Mouse (Mus musculus) limb, embryonic 12.5 days (tissue): ENCODE data around the gene Rhbdf1. TPM values are rescaled to one million over a fixed set of nuclear protein-coding genes. Genes with fewer than 3 reads are reported as not detected.

Experiments
- ATAC-seq: fragments of 200-750 bp; cut with Nextera tagmentation; 2 replicates; pipeline ENCODE4 v1.8.0; 2017; ENCODE audit warnings: low read depth, moderate TSS enrichment; ENCODE audit not compliant: insufficient number of reproducible peaks, insufficient read depth, low FRiP score, low TSS enrichment
- H3K27ac ChIP-seq: fragments of 300-500 bp; sonication (generic); 2 replicates; pipeline ENCODE4 v1.5.1; 2016; ENCODE audit warnings: mild to moderate bottlenecking, moderate library complexity
- H3K27me3 ChIP-seq: fragments of 300-500 bp; sonication (generic); 2 replicates; pipeline ENCODE4 v1.6.1; 2016; ENCODE audit warnings: mild to moderate bottlenecking, moderate library complexity
- H3K36me3 ChIP-seq: fragments of 300-500 bp; sonication (generic); 2 replicates; pipeline ENCODE4 v1.6.1; 2016; ENCODE audit warnings: mild to moderate bottlenecking, moderate library complexity
- H3K4me1 ChIP-seq: fragments of 300-500 bp; sonication (generic); replicated peaks from 2 replicates; pipeline ENCODE4 v1.6.1; 2016
- H3K4me2 ChIP-seq: fragments of 300-500 bp; sonication (generic); 2 replicates; pipeline ENCODE4 v1.6.1; 2016; ENCODE audit warnings: mild to moderate bottlenecking, moderate library complexity
- H3K4me3 ChIP-seq: fragments of 300-500 bp; sonication (generic); replicated peaks from 2 replicates; pipeline ENCODE4 v1.5.1; 2016; ENCODE audit warnings: mild to moderate bottlenecking
- H3K9ac ChIP-seq: fragments of 300-500 bp; sonication (generic); replicated peaks from 2 replicates; pipeline ENCODE4 v1.6.1; 2016; ENCODE audit warnings: mild to moderate bottlenecking, moderate library complexity
- H3K9me3 ChIP-seq: fragments of 300-500 bp; sonication (generic); 2 replicates; pipeline ENCODE4 v1.6.1; 2016; ENCODE audit warnings: mild to moderate bottlenecking, moderate library complexity
- WGBS: fragments of 180-500 bp; shearing (Covaris S2); methylation state at CpG from one replicate; pipeline ENCODE4 v1.1.7; 2016; 5-methylcytosine and 5-hydroxymethylcytosine counted together
- polyA plus RNA-seq: library from polyadenylated mRNA; unstranded; fragments of >200 nt; fragmentation: Nextera tagmentation; extraction: Ambion mirVana; gene quantifications from 2 replicates; pipeline ENCODE4 v1.2.1, GENCODE M21; 2016

Gene Rhbdf1
- polyA plus RNA-seq: 39.8 and 42.0 TPM in 2 replicates

- Histone ChIP-seq H3K9ac (peak within 1 kb of the TSS; percentile 93), H3K9me3 (no peaks in the 10 kb centered on the region), H3K36me3 (0 out of 2 replicates have a peak, but pooled peaks cover 3% of the 10 kb centered on the region), H3K4me2 (peak within 1 kb of the TSS; percentile 89), H3K4me3 (peak within 1 kb of the TSS; percentile 87), H3K4me1 (peaks cover 67% of the 10 kb centered on the region), H3K27me3 (peaks cover 9% of the 10 kb centered on the region), H3K27ac (peak within 1 kb of the TSS; percentile 91)
- under 1% methylated on average over 72 of the region's 72 CpGs for WGBS
- ATAC-seq: no peak
Observed at GRCm38 (mm10) chr11:32221951-32222409, at the start of gene Rhbdf1. Gene Rhbdf1, minus strand, starts transcription at chr11:32222300.

GRCm38 (mm10) chr11:32271178-32271577 lies 49.1 kb upstream of the Rhbdf1 start:
- WGBS: 38% methylated on average over 4 of the region's 4 CpGs

GRCm38 (mm10) chr11:32268952-32269351 lies 46.9 kb upstream of the Rhbdf1 start:
- H3K36me3 ChIP-seq: no peaks in the 10 kb centered on the region
- H3K9ac ChIP-seq: no peak overlapping the region
- no peaks in the 10 kb centered on the region for H3K27me3 ChIP-seq
- H3K4me3 ChIP-seq: no peak overlapping the region
- H3K27ac ChIP-seq: no peak overlapping the region
- peaks cover 5% of the 10 kb centered on the region for H3K4me1 ChIP-seq
- no peak for ATAC-seq
- H3K9me3 ChIP-seq: no peaks in the 10 kb centered on the region
- 83% methylated on average over 5 of the region's 5 CpGs for WGBS
- no peak overlapping the region for H3K4me2 ChIP-seq

More at GRCm38 (mm10) chr11:32271178-32271577, 49.1 kb upstream of the Rhbdf1 start:
- Histone ChIP-seq H3K4me2 (no peak overlapping the region), H3K27me3 (peaks cover 2% of the 10 kb centered on the region), H3K4me3 (no peak overlapping the region), H3K9ac (no peak overlapping the region), H3K9me3 (no peaks in the 10 kb centered on the region), H3K36me3 (no peaks in the 10 kb centered on the region), H3K27ac (no peak overlapping the region), H3K4me1 (peaks cover 5% of the 10 kb centered on the region)
- no peak for ATAC-seq

GRCm38 (mm10) chr11:32267964-32268363 lies 45.9 kb upstream of the Rhbdf1 start:
- peak overlapping the region; percentile 60 for H3K4me2 ChIP-seq
- no peaks in the 10 kb centered on the region for H3K9me3 ChIP-seq
- WGBS: 19% methylated on average over 5 of the region's 5 CpGs
- peak; percentile 27; the same call in 1 of the 2 replicates for ATAC-seq
- H3K36me3 ChIP-seq: no peaks in the 10 kb centered on the region
- no peaks in the 10 kb centered on the region for H3K27me3 ChIP-seq
- peak overlapping the region; percentile 80 for H3K4me3 ChIP-seq
- peak overlapping the region; percentile 97 for H3K27ac ChIP-seq
- peak overlapping the region; percentile 90 for H3K9ac ChIP-seq
- peaks cover 5% of the 10 kb centered on the region for H3K4me1 ChIP-seq

GRCm38 (mm10) chr11:32267188-32267884 lies 45.2 kb upstream of the Rhbdf1 start, which contains the start of gene Nprl3:
Gene Nprl3, minus strand, starts transcription at chr11:32267707.
- H3K27ac ChIP-seq: peak within 1 kb of the TSS; percentile 97
- H3K9ac ChIP-seq: peak within 1 kb of the TSS; percentile 90
- peak within 1 kb of the TSS; percentile 80 for H3K4me3 ChIP-seq
- peaks cover 5% of the 10 kb centered on the region for H3K36me3 ChIP-seq
- no peaks in the 10 kb centered on the region for H3K9me3 ChIP-seq
- H3K4me1 ChIP-seq: peaks cover 5% of the 10 kb centered on the region
- peak within 1 kb of the TSS; percentile 60 for H3K4me2 ChIP-seq
- ATAC-seq: peak; percentile 97
- under 1% methylated on average over 54 of the region's 54 CpGs for WGBS
- H3K27me3 ChIP-seq: no peaks in the 10 kb centered on the region

- H3K36me3 ChIP-seq: peaks cover 11% of the 10 kb centered on the region
- peak overlapping the region; percentile 60 for H3K4me2 ChIP-seq
- H3K4me1 ChIP-seq: peaks cover 5% of the 10 kb centered on the region
- WGBS: 38% methylated on average over 6 of the region's 6 CpGs
- ATAC-seq: no peak
- H3K27me3 ChIP-seq: no peaks in the 10 kb centered on the region
- no peaks in the 10 kb centered on the region for H3K9me3 ChIP-seq
- peak overlapping the region; percentile 80 for H3K4me3 ChIP-seq
- peak overlapping the region; percentile 97 for H3K27ac ChIP-seq
- peak overlapping the region; percentile 90 for H3K9ac ChIP-seq
Observed at GRCm38 (mm10) chr11:32266776-32267175, 44.7 kb upstream of the Rhbdf1 start.

GRCm38 (mm10) chr11:32266194-32266593 lies 44.1 kb upstream of the Rhbdf1 start:
- Histone ChIP-seq H3K4me1 (peaks cover 5% of the 10 kb centered on the region), H3K27ac (0 out of 2 replicates have a peak overlapping the region, but pooled peaks have one; percentile 20), H3K9me3 (no peaks in the 10 kb centered on the region), H3K36me3 (peaks cover 12% of the 10 kb centered on the region), H3K4me2 (0 out of 2 replicates have a peak overlapping the region, but pooled peaks have one; percentile 4), H3K9ac (no peak overlapping the region), H3K4me3 (no peak overlapping the region), H3K27me3 (no peaks in the 10 kb centered on the region)
- no peak for ATAC-seq
- 91% methylated on average over 6 of the region's 6 CpGs for WGBS

- WGBS: 94% methylated on average over 3 of the region's 3 CpGs
- no peak overlapping the region for H3K9ac ChIP-seq
Observed at GRCm38 (mm10) chr11:32265117-32265738, 43.1 kb upstream of the Rhbdf1 start.

GRCm38 (mm10) chr11:32262674-32263415 lies 40.7 kb upstream of the Rhbdf1 start:
- no peaks in the 10 kb centered on the region for H3K27me3 ChIP-seq
- peaks cover under 1% of the 10 kb centered on the region; the same call in 1 of the 2 replicates for H3K4me1 ChIP-seq
- no peak for ATAC-seq
- peaks cover 34% of the 10 kb centered on the region for H3K36me3 ChIP-seq
- H3K4me2 ChIP-seq: no peak overlapping the region
- H3K9me3 ChIP-seq: no peaks in the 10 kb centered on the region
- no peak overlapping the region for H3K27ac ChIP-seq
- no peak overlapping the region for H3K9ac ChIP-seq
- 71% methylated on average over 10 of the region's 10 CpGs for WGBS
- H3K4me3 ChIP-seq: no peak overlapping the region

More at GRCm38 (mm10) chr11:32265117-32265738, 43.1 kb upstream of the Rhbdf1 start:
- no peaks in the 10 kb centered on the region for H3K9me3 ChIP-seq
- ATAC-seq: no peak
- peaks cover 5% of the 10 kb centered on the region for H3K4me1 ChIP-seq
- peaks cover 21% of the 10 kb centered on the region for H3K36me3 ChIP-seq
- H3K27ac ChIP-seq: no peak overlapping the region
- no peak overlapping the region for H3K4me3 ChIP-seq
- no peak overlapping the region for H3K4me2 ChIP-seq
- H3K27me3 ChIP-seq: no peaks in the 10 kb centered on the region

GRCm38 (mm10) chr11:32256566-32256965 lies 34.5 kb upstream of the Rhbdf1 start:
- Histone ChIP-seq H3K9me3 (no peaks in the 10 kb centered on the region), H3K4me3 (no peak overlapping the region), H3K4me2 (no peak overlapping the region), H3K9ac (no peak overlapping the region), H3K27ac (no peak overlapping the region), H3K36me3 (peaks cover 68% of the 10 kb centered on the region), H3K4me1 (no peaks in the 10 kb centered on the region), H3K27me3 (no peaks in the 10 kb centered on the region)
- no peak for ATAC-seq
- 86% methylated on average over 3 of the region's 3 CpGs for WGBS

- H3K36me3 ChIP-seq: peaks cover 71% of the 10 kb centered on the region
- no peak overlapping the region for H3K4me3 ChIP-seq
- H3K27ac ChIP-seq: no peak overlapping the region
- no peak overlapping the region for H3K9ac ChIP-seq
- H3K9me3 ChIP-seq: no peaks in the 10 kb centered on the region
- 97% methylated on average over 1 of the region's 1 CpGs for WGBS
- ATAC-seq: no peak
- H3K4me1 ChIP-seq: no peaks in the 10 kb centered on the region
- H3K4me2 ChIP-seq: no peak overlapping the region
- H3K27me3 ChIP-seq: no peaks in the 10 kb centered on the region
Observed at GRCm38 (mm10) chr11:32256146-32256545, 34.0 kb upstream of the Rhbdf1 start.
